Mouse (Mus musculus): ENCODE data around the gene Lrrc29.

Gene Lrrc29

GRCm38 (mm10) chr8:105326141-105326672, at the start of gene Lrrc29, which contains the start of gene Tmem208:
Gene Lrrc29, minus strand, starts transcription at chr8:105326278.
Gene Tmem208, plus strand, starts transcription at chr8:105326354.
- peak; percentile 96 for DNase-seq

DNA sequence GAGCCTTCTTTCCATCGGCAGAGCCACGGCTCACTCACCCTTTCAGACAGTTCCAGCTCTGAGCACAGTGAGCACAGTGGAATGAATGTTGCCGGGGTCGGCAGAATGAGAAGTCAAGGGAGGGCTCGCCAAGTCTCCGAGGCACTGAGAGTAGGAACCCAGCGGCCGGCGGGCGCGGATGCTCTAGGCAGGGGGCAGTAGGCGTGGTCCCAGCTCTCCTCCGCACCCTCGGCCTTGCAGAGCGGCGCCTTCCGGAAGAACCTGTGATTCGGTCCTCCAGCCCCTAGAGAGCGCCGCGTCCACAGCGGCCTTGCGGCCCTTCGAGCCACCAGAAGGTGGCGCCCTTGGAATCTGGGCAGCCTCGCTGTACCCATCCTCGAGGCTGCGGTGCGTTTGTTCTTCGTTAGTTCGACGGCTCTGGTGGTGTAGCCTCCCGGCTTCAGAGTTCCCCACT, 48.5 kb upstream of the Lrrc29 start:
- DNase-seq = no peak

- DNase-seq = no peak
These were observed 47.0 kb upstream of the Lrrc29 start, which contains the start of gene Plekhg4 for GRCm38 (mm10) chr8:105373032-105373431. Gene Plekhg4, plus strand, starts transcription at chr8:105373274.

DNA sequence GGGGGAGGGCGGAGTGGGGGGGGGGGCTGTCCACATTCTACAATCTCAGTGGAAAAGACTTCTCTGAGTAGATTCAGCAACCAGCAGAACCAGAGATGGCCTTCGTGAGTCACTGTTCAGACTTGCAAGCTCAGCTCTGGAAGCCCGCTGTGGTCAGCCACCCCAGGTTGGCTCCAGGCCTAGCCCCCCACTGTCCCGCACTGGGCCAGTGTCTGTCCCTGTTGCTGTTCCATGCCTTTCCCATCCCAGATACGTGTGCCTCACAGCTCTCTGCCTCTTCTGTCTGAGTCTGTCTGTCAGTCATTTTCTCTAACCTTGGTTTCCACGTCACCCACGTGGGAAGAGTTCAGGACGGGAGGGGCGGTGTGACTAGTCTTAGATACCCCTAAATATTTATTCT, 46.4 kb upstream of the Lrrc29 start:
- no peak for DNase-seq

GRCm38 (mm10) chr8:105367107-105367506, 41.0 kb upstream of the Lrrc29 start:
- no peak for DNase-seq

- no peak for DNase-seq
These were observed 35.9 kb upstream of the Lrrc29 start for GRCm38 (mm10) chr8:105361751-105362702.

DNA sequence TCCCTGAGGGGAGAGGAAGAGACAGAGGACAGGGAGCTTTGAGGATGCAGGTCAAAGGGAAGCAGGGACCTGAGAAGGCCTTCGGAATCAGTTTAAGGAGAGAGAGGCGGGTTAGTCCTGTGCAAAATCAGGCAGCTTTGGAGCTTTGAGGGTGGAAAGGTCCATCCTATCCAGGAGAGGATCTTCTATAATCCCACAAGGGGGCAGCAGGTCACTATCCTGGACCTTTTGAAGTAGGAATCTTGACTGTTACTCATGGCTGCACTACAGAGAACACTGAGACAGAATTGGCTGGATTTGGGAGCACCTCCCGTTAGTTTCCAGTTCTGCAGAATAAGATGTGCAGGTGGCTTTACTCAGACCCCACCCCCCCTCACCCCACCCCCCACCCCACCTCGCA, 33.6 kb upstream of the Lrrc29 start:
- DNase-seq = no peak

GRCm38 (mm10) chr8:105359208-105359607, 33.1 kb upstream of the Lrrc29 start:
- DNase-seq = no peak

DNA sequence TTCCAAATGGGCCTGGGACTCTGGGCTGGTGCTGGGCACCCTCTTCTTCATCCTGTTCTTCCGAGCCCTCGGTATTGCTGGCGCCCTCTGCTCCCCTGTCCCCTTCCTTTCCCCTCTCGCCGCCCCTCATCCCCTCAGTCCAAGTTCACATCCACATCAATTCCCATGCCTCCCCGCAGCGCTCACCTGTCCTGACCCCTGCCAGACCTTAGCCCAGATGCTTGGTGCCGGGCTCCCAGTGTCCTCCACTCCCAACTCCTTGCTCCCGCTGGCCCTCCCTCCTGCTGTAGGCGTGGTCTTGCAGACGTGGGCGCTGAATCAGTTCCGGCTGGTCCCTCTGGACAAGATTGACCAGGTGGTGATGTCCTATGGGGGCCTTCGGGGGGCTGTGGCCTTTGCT, 30.6 kb upstream of the Lrrc29 start:
- no peak for DNase-seq

- no peak for DNase-seq
These were observed 29.3 kb upstream of the Lrrc29 start for GRCm38 (mm10) chr8:105355179-105356024.

- DNase-seq = no peak
These were observed 28.5 kb upstream of the Lrrc29 start for GRCm38 (mm10) chr8:105354549-105354948.

DNA sequence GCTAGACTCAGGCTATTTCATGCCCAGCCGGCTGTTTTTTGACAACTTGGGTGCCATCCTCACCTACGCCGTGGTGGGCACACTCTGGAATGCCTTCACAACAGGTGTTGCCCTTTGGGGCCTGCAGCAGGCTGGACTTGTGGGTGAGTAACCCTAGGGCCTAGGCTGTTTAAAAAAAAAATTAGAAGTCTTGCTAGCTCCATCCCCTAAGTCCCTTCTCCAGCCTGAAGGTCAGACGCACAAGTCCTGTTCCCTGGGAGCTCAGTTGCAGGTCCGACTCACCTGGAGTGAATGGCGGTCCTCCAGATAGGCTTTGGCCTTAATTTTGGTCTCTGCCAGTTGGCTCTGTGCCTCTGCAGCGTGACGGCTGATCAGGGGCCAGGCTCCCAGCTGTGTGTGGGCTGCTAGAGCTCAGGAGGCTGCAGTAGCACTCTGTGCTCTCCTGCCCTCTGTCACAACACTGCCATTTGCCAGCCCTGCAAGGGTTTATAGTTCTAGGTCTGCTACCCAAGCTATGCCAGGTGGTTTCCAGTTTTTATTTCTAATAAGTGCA, 27.6 kb upstream of the Lrrc29 start:
- peak; percentile 60 for DNase-seq

DNA sequence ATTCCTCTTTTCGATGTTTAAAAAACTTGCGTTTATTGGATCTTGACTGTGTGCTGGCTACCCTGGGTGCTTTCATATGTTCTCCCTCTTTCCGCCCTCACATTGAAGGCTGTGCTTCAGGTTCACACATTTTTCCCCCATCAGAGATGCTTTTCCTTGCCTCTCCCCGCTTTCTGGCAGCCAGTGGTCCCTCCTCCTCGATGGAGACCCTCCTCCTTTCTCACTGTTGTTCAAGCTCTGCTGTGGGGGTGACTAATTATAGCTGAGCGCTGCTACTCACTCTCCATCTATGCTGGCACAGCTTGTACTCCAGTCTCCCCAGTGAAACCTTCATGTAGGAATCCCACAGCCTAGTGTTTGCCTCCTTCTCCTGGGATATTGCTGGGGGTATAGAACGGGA, 24.1 kb upstream of the Lrrc29 start:
- no peak for DNase-seq

DNA sequence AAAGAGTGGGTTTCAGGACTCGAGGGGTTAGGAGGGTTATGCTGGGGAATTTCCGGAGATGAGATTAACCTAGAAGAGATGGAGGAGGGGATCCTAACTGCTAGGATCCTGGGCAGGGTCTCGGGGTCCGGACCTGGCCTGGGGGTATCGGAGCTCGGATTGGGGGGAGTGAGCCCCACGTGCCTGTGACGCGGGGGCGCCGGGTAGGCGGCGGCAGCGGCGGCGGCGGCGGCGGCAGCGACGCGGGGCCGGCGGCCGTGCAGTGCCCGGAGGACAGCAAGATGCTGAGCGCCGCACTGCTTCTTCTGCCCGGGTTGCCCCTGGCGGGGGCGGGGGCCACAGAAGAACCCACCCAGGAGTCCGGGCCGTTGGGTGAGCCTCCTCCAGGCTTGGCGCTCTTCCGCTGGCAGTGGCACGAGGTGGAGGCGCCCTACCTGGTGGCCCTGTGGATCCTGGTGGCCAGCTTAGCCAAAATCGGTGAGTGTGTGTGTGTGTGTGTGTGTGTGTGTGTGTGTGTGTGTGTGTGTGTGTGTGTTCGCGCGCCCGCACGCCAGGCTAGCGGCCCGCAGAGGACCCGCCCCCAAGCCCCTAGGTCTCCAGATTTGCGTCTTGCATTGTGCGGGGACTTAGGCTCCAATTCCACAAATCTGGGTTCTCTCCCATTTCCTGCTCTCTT, 23.2 kb upstream of the Lrrc29 start:
- DNase-seq = peak; percentile 65

GRCm38 (mm10) chr8:105348450-105349095, 22.5 kb upstream of the Lrrc29 start, which contains the start of gene Slc9a5:
Gene Slc9a5, plus strand, starts transcription at chr8:105348843.
- DNase-seq = no peak

DNA sequence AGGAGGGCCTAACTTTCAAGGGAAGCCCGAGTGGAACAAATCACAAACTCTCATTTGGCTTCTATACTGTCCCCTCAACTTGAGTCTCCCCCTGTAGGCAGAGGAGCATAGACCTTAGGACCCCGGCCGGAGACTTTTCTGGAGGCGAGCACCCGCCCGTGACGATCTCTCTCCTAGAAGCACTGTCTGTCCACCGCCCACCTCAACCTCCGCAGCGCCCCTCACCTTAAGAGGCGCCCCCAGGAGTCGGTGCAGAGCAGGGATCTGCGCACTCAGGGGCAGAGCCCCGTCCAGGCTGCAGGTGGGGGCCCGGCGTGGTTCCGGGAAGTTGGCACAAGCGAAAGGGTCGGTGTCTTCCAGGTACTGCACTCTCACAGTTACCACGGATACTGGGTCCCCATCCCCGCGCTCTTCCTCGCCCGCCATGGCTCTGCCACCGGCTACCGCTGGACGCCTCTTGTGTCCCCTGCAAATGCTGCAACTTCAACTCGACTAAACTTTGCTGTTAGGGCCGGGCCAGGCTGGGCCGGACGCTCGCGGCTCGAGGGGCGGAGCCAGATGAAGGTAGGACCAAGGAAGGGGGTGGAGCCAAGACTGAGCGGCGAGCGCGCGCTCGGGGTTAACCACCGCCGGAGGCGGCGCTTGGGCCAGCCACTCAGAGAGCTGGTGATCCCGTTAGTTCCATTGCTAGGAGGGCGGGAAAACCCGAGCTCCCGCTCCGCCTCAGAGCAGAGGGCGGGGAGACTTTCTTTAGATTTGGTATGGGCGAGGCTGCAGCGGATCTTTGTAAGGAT, 21.5 kb upstream of the Lrrc29 start, which contains the start of gene Fhod1:
TSS of gene Fhod1 (minus strand) at position 526 of the 794 bp plus-strand sequence.
- peak; percentile 89 for DNase-seq

GRCm38 (mm10) chr8:105346611-105347427, 20.7 kb upstream of the Lrrc29 start:
- peak; percentile 47 for DNase-seq

DNA sequence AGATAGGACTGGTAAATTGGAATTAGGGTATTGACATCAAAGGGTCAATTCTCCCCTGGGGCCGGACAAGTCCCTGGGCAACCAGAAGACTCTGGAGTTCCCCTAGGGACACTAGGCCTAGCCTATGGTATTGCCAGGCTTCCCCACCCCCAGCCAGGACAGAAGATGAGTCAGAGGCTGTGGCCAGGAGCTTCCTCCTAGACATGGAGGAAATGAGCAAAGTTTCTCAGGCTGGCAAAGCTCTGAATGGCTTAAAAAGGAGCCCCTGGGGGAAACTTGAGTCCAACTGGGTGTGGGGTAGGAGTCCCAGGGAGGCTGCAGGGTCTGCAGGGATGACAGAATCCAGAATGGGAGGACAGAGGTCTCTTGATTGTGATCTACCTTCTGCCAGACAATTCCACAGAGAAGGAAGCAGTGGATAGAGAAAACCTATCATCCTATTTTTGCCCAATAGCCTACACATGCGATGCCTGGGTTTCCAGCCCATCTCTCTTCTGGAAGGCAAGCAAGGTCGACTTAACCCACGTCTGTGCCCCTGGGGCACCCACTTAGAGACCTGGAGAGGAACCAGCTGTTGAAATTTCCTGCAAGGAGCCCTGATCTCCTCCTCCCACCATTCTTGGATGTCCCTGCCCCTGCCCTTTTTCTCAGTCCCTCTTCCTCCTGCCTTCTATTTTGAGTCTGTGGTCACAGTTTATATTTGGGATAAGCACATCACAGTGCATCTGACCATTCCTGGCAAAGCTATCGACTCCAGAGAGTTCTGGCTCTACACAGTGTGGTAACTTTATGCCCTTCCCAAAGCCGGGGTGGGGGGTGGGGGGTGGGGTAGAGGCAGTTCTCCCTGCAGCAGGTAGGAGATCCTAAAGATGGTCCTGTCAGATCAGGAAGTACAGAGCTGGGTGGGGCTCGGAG, 19.2 kb upstream of the Lrrc29 start:
- no peak for DNase-seq

Data from cerebellum, adult 8-10 months (tissue).